Mouse (Mus musculus) heart, adult 2 months (tissue): ENCODE results near the gene Cyp2c70.
"Not testable (repeated sequence)": the region's sequence is repeated elsewhere in the genome, so short reads cannot be mapped to it uniquely, and the experiment has no call there.

Experiments
- CTCF ChIP-seq: fragments of 200-600 bp; IDR thresholded peaks from 2 replicates; pipeline ENCODE4 v1.8.1; 2022; ENCODE audit warnings: antibody characterized with exemption, mild to moderate bottlenecking, moderate library complexity
- EP300 ChIP-seq: fragments of 200-500 bp; IDR thresholded peaks from 2 replicates; pipeline ENCODE4 v1.6.1; 2011; ENCODE audit warnings: low read depth, low read length, control low read depth; ENCODE audit not compliant: insufficient read depth
- POLR2A ChIP-seq: fragments of 200-500 bp; IDR thresholded peaks from 2 replicates; pipeline ENCODE4 v1.6.1; 2011; ENCODE audit warnings: mild to moderate bottlenecking, low read depth, low read length, control low read depth; ENCODE audit not compliant: insufficient read depth

DNA sequence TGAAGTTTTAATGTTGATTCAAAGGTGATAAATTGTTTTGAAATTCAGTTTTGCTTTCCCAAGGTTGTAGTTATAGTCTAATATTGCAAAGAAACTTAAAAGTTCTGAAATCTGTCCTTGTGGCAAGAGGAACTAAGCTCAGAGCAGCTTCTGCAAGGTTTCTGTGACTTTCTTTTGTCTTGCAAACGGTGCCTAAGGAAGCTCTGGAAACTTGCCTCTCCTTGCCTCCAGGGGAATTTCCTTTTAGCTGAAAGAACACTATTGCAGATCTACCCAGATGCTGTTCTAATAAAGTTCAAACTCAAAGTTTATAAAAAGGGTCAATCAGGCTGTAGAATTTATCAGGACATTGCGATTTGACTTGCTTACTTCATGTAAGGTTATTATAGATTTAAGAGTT, 60.1 kb downstream of the Cyp2c70 start:
- not testable (repeated sequence) for TF ChIP-seq POLR2A, CTCF, EP300
